Mouse (Mus musculus) inflammation-experienced regulatory T-cells, adult 6 months (primary cell): ENCODE results near the gene Bst1. TPM values are rescaled to one million over a fixed set of nuclear protein-coding genes. Genes with fewer than 3 reads are reported as not detected.

Experiments used
- ATAC-seq: one replicate; pipeline ENCODE4 v1.8.0; 2017
- polyA plus RNA-seq, 3 experiments: library from polyadenylated mRNA; unstranded; fragments of 100-300 nt; shearing (Covaris generic); gene quantifications; one replicate each; pipeline ENCODE4 v1.2.1; 2017

Gene Bst1
- polyA plus RNA-seq, 3 experiments from 2014 or later = 0.20 to 0.26 TPM; not detected in 1

- ATAC-seq = no peak
Measured at GRCm38 (mm10) chr5:43814536-43814935, 4.1 kb upstream of the Bst1 start.

DNA sequence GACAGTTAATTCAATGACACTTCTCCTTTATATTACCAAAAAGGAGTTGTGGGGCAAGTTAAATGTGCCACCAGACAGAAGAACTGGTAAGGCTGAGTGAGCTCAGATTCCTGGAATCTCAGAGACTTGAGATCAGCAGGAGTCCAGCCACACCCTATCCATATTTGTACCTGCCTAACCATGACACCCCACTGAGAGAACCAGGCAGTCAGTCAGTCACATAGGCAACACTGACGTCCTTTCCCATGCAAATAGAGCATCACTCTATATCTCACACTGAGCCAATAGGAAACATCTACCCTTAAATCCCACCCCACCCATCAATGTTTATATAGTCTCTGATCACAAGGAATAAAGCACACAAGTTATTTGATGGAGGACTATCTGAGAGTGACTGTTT lies 2.9 kb upstream of the Bst1 start:
- ATAC-seq = no peak

DNA sequence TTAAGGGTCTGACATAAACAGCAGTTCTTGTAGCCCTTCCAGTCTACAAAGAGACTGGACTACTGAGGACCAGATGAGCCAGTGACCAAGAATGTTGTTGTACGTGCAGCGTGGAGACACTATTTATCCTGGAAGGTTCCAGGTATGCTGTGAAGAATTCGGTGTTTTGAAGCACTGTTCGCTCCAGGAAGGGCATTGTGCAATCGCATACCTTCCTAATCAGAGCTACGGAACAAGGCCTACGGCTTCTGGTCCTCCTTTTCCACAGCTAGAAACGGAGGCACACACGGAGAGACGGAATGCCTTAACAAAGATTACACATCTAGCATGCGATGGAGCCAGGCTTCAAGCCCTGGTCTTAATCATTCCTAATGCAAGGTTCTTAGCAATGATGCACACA lies 2.1 kb downstream of the Bst1 start:
- no peak for ATAC-seq

DNA sequence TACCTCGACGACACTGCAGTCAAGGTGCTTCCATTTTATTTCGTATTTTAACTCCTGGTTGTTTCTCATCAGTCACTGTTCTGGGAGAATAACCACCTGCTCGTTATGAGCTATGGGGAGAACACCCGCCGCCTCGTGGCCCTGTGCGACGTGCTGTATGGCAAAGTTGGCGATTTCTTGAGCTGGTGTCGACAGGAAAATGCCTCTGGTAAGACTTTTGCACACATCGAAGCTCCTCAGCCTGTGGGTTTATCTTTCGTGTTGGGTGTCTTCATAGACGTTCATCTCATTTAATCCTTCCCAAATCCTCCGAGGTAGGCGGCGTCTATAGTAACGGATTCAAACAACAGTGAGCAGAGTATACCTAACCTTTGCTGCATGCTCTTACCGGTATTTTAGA lies 2.9 kb downstream of the Bst1 start, which contains the start of gene Fbxl5:
Gene Fbxl5, minus strand, starts transcription at position 101 of the 400 bp plus-strand sequence.
- ATAC-seq = no peak

DNA sequence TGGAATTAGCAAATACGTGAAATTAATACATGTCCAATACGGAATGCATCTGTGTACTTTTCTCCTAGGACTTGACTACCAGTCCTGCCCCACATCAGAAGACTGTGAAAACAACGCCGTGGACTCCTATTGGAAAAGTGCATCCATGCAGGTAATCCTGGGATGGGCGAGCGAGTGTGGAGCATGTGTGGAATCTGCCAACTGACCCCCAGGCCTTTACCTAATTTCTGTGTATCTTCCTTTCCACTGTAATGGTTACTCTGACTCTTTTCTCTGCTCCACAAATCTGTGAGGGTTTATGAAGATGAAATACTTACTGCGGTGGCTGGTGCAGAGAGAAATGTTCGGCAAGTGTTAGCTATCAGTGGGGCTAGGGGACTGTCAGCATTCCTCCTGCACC lies 3.5 kb downstream of the Bst1 start:
- no peak for ATAC-seq

DNA sequence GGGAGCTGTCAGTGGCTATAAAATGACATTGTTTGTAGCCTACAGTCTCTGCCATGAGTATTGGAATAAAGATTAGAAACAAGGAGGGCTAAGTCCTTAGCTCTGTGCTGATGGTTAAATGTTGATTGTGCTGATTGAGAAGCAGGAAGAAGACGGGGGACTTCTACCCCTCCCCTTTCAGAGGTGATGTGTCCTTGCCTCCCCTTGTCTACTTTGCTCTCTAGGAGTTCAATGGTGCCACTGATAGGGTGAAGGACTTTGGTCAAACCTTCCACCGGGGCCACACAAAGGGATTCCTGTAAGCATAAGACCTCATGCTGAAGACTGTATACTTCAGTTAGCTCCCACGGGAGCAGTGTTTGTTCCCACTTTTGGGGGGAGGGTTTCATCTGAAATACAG lies 4.1 kb downstream of the Bst1 start:
- ATAC-seq = no peak

GRCm38 (mm10) chr5:43824580-43824979 lies 5.9 kb downstream of the Bst1 start:
- ATAC-seq = no peak

- no peak for ATAC-seq
Measured at GRCm38 (mm10) chr5:43826883-43827282, 8.2 kb downstream of the Bst1 start.

DNA sequence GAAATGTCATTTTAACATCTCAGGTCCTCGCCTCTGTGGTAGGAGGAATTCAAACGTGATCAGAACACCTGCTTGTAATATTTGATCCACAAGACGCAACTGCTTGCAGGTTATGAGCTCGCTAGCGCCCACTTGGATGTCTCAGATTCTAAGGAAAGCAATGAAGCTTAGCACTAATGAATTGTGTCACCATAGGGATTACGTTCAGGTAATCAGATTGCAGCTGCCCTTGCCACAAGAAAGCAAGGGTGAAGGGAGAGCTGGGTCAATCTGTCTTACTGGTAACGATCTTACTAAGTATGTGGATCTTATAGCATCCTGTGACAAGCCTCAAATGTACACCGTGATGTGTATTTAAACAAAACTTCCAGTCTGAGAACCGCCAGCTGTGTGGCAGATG lies 8.7 kb downstream of the Bst1 start:
- ATAC-seq = no peak

DNA sequence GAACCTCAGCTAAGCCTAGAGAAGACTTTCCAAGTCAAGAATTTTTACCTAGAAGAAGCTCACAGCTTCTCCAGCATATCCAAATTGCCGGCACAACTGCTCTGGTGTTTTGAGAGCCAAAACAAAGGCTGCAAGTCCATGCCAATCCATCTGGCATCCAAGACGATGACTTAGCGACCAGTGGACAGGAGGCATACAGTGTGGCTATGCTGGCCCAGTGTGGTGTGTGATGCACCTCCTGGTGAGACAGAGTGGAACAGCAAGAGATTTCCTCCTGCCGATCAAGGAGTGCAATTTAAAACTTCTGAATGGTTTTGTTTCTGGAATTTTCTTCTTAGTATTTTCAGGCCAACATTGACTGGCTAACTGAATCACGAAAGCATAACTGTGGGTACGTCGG lies 17.9 kb downstream of the Bst1 start:
- no peak for ATAC-seq

DNA sequence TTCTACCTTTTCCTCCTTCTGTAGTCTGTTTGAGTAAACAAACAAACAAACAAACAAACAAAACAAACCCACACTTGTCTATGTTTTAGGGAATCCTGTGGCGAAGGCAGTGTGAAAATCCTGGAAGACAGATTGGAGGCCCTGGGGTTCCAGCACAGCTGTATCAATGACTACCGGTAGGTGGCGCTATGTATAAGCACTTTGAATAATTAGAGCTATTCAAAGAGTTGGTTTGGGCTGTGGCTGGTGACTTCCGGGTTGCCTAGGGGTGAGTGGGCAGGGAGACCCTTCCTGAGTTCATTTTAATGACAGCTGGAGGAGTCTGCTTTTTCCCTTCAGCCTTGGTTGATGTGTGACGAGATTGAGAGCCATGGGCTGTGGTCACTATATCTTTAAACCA lies 18.7 kb downstream of the Bst1 start:
- peak; percentile 39 for ATAC-seq

DNA sequence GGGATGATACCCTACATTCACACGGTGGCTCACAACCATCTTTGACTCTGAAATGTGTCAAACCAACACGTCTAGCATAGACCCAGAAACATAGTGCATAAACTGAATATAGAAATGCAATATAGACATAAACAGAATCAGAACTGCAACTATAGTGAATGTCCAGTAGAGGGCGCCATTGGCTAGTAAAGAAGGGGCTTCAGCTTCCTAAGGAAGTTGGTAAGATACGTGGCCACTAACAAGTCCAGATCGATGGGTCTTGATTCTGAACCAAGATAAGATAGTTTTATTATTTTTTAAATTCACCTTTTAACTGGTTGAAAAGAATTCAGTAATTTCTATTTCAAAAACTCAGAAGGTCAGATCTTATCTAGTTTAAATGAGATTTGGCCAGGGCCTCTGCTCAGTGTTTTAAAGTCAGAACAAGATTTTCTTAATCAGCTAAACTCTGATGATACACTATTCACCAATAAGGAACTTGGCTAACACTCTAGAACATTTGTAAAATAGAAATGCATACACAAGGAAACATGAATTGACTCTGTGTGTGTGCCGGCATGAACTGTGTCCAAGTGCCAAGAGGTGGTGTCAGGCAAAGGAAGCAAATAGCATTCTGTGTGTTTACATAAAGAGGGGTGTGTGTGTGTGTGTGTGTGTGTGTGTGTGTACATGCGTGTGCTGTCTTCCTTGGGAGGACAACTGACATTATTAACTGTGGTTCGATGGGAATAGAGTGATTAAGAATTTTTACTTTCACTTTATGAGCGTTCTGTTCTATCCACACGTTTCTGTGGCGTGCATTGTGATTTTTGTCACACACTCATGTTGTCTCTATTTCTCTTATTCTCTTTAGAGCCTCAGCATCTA lies 22.7 kb downstream of the Bst1 start:
- peak; percentile 85 for ATAC-seq

DNA sequence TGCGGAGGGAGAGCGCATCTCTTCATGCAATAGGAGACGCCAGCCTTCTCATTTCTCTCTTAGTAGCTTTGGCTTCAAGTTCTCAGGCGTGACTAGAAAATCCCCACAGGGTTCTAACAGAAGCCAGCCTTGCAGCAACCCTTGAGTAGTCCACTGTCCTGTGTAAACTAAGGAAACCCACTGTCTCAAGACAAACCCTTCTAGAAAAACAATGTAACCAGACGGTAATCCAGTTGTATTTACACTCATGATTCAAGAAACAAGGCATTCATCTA lies 23.3 kb downstream of the Bst1 start:
- ATAC-seq = peak; percentile 25

- no peak for ATAC-seq
Measured at GRCm38 (mm10) chr5:43842576-43843155, 24.0 kb downstream of the Bst1 start.

GRCm38 (mm10) chr5:43845083-43845482 lies 26.4 kb downstream of the Bst1 start:
- ATAC-seq = no peak

GRCm38 (mm10) chr5:43845646-43846045 lies 27.0 kb downstream of the Bst1 start:
- no peak for ATAC-seq

DNA sequence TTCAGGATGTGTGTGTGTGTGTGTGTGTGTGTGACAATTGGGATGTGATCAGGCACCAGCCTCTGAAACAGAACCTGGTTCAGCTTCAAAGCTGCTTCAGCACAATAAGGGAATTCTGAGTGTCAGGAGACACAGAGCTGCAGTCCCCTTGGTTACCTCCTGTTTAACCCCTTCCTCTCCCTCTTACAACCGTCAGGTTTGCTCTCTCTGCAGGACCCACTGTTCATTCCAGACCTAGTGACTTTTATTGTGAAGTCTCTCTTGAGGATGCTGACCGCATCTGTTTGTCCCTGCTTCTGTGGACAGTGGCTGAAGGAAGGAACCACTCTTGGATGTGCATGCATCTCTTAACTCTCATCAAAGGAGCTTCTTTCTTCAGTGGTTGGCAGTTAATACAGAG lies 27.5 kb downstream of the Bst1 start:
- no peak for ATAC-seq

- no peak for ATAC-seq
Measured at GRCm38 (mm10) chr5:43847555-43847954, 28.9 kb downstream of the Bst1 start.

DNA sequence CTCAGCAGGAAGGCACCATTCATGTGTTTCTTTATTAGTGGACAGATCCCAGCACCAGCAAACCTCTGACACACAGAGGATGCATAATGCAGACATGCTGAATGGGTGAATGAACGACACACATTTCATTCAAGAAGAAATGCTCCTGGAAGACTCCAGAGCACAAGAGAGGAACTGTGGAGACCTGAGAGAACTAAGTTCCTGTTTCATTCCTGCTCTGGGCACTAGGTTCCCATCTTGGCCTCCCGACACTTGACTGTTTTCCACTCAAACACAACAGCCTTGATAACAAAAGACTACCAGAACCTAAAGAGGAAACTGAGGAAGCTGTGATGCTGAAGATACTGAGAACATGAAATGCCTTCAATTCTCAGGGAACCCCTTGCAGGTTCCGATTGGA lies 29.6 kb downstream of the Bst1 start:
- ATAC-seq = no peak

GRCm38 (mm10) chr5:43853096-43853867 lies 34.6 kb downstream of the Bst1 start:
- peak; percentile 16 for ATAC-seq

GRCm38 (mm10) chr5:43853868-43854488 lies 35.3 kb downstream of the Bst1 start:
- ATAC-seq = no peak

GRCm38 (mm10) chr5:43855769-43856168 lies 37.1 kb downstream of the Bst1 start:
- ATAC-seq = peak; percentile 90

DNA sequence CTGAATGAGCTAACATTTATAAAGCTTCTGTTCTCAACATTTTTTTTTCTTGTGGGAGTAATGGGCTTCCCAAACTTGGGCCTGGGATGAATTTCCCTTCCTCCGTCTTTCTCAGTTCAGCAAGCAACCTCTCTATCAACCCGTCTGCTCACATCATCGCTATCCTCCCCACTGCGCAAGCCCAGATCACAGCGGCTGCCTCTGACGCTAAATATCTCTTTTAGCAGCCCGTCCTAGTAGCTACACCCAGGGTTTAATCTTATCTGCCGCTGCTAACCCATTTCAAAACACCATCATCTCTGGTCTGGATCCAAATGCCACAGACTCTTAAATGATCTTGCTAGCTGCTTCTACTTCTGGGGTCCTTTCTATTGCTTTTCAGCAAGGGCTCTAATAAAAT lies 41.0 kb downstream of the Bst1 start:
- ATAC-seq = no peak
